ENCODE assay signal across 8 mouse cellular contexts in the genomic region with DNA sequence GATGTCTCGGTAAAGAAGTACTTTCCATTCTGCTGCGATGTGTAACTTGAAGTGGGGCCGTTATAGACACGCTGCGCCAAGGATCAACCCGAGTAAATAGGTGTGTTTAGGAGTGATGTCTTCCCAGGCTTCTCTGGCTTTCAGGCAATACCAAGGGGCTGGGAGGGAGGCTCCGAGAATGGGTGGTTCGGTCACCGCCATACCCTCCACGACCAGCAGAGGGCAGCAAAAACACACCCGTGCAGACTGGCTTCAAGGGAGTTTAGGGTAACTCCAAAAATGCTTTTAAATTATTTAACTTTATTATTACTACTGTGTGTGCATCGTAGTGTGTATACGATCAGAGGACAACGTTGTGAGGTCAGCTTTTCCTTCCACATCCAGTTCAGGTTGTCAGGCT. TPM values are rescaled to one million over a fixed set of nuclear protein-coding genes. Genes with fewer than 3 reads are reported as not detected.
A peak's percentile ranks its signal among the peaks of the same experiment; 100 is the strongest.
DNase-seq lines count a peak whose midpoint lies in the region; ATAC-seq and TF ChIP-seq lines count a peak whose summit lies in the region.

No protein-coding gene starts in this region.

- peaks cover 49% of the 10 kb centered on the region for H3K4me1 ChIP-seq in E14TG2a.4 (replicated peaks; ENCODE audit: low read depth, low read length)
- H3K4me1 ChIP-seq in embryonic facial prominence, embryonic 10.5 days = peaks cover 38% of the 10 kb centered on the region
- no peaks in the 10 kb centered on the region for H3K4me1 ChIP-seq in heart, postnatal 0 days (ENCODE audit: control insufficient read depth, insufficient read depth)

- no peak overlapping the region for H3K27ac ChIP-seq in embryonic facial prominence, embryonic 10.5 days (replicated peaks)
- no peak overlapping the region for H3K27ac ChIP-seq in heart, postnatal 0 days (ENCODE audit: low read depth)

- TF ChIP-seq EP300 in heart, postnatal 0 days (IDR thresholded peaks at IDR 0.05; ENCODE audit: low read depth) = no peak

- peak; percentile 86 for DNase-seq in adrenal gland, postnatal 25 days
- DNase-seq in embryonic facial prominence, embryonic 10.5 days (ENCODE audit: low spot score) = peak; percentile 88
- peak; percentile 49 for DNase-seq in heart, postnatal 0 days (ENCODE audit: low spot score)
- DNase-seq in layer of hippocampus, adult 9-10 months (ENCODE audit: low spot score) = peak; percentile 91
- peak; percentile 94 for DNase-seq in lung, postnatal 10 days
- peak; percentile 32 for DNase-seq in retina, adult 2 months (ENCODE audit: low read depth, low spot score)
- DNase-seq in thymus, postnatal 4 days = peak; percentile 94

- H3K36me3 ChIP-seq in E14TG2a.4 (ENCODE audit: insufficient read depth, low read length) = peaks cover 28% of the 10 kb centered on the region
- H3K36me3 ChIP-seq in embryonic facial prominence, embryonic 10.5 days (replicated peaks) = peaks cover 9% of the 10 kb centered on the region
- no peaks in the 10 kb centered on the region for H3K36me3 ChIP-seq in heart, postnatal 0 days (replicated peaks; ENCODE audit: control insufficient read depth, insufficient read depth, low read length)

- no peaks in the 10 kb centered on the region for H3K9me3 ChIP-seq in E14TG2a.4 (ENCODE audit: low read length)
- no peaks in the 10 kb centered on the region for H3K9me3 ChIP-seq in embryonic facial prominence, embryonic 10.5 days
- H3K9me3 ChIP-seq in heart, postnatal 0 days (replicated peaks; ENCODE audit: control insufficient read depth, low read length) = no peaks in the 10 kb centered on the region

- H3K9ac ChIP-seq in heart, postnatal 0 days (replicated peaks; ENCODE audit: low read depth, low read length) = no peak overlapping the region

- no peak overlapping the region for H3K4me3 ChIP-seq in E14TG2a.4 (replicated peaks; ENCODE audit: low read length)
- no peak overlapping the region for H3K4me3 ChIP-seq in embryonic facial prominence, embryonic 10.5 days
- H3K4me3 ChIP-seq in heart, postnatal 0 days (ENCODE audit: low read depth, low read length) = no peak overlapping the region

- H3K4me2 ChIP-seq in heart, postnatal 0 days (ENCODE audit: low read depth, low read length) = no peak overlapping the region

- H3K27me3 ChIP-seq in E14TG2a.4 (ENCODE audit: insufficient read depth, low read length) = no peaks in the 10 kb centered on the region
- peaks cover 7% of the 10 kb centered on the region for H3K27me3 ChIP-seq in embryonic facial prominence, embryonic 10.5 days (replicated peaks; ENCODE audit: low read depth, poor library complexity, severe bottlenecking)
- no peaks in the 10 kb centered on the region for H3K27me3 ChIP-seq in heart, postnatal 0 days (ENCODE audit: control insufficient read depth, insufficient read depth, low read length)

- peak; percentile 94 for TF ChIP-seq CTCF in E14TG2a.4 (conservative IDR thresholded peaks at IDR 0.05; ENCODE audit: low read length)
- TF ChIP-seq CTCF in heart, postnatal 0 days (IDR thresholded peaks at IDR 0.05; ENCODE audit: low read depth) = peak; percentile 95

- 12% methylated on average over 14 of the region's 14 CpGs for WGBS in embryonic facial prominence, embryonic 10.5 days
- WGBS in heart, postnatal 0 days = 6% methylated on average over 14 of the region's 14 CpGs

- ATAC-seq in heart, postnatal 0 days (ENCODE audit: insufficient read depth, low read depth) = peak; percentile 56

RNA-seq across cellular contexts. Expression of a gene that starts 24.7 kb away (rescaled TPM):
- total RNA-seq in adrenal gland, postnatal 25 days (2021) = 90.3 and 126 TPM in 2 replicates
- polyA plus RNA-seq in embryonic facial prominence, embryonic 10.5 days (2016; fragmentation: Nextera tagmentation; extraction: Ambion mirVana) = 107 and 110 TPM in 2 replicates
- total RNA-seq in heart, postnatal 0 days (2014; rRNA removed; ENCODE audit: low replicate concordance) = 16.6 and 19.1 TPM in 2 replicates
- 50.7 and 53.6 TPM in 2 replicates for polyA plus RNA-seq in heart, postnatal 0 days (2015; fragmentation: Nextera tagmentation; extraction: Ambion mirVana)

Comparison
In these comparisons a context has a peak if more than half of its experiments do, and no peak if none do; other contexts are left out.
1. DNase-seq: peak in every context shown above with its lines; median percentile 94 in lung, postnatal 10 days; 94 in thymus, postnatal 4 days; 91 in layer of hippocampus, adult 9-10 months; 88 in embryonic facial prominence, embryonic 10.5 days; 86 in adrenal gland, postnatal 25 days; 49 in heart, postnatal 0 days; 32 in retina, adult 2 months.